8 mouse cellular contexts compared by ENCODE assay signal in genomic region chr9:124440724-124441045, GRCm38 (mm10). TPM values are rescaled to one million over a fixed set of nuclear protein-coding genes. Genes with fewer than 3 reads are reported as not detected.
DNase-seq lines count a peak whose midpoint lies in the region; ATAC-seq and TF ChIP-seq lines count a peak whose summit lies in the region.

No protein-coding gene starts in this region.

- TF ChIP-seq POLR2A in limb, embryonic 14.5 days (IDR thresholded peaks at IDR 0.05; ENCODE audit: borderline replicate concordance, extremely low read depth, insufficient read depth, insufficient read length) = no peak

- 81% methylated on average over 14 of the region's 14 CpGs for whole genome bisulfite sequencing in heart, embryonic 12.5 days
- 91% methylated on average over 7 of the region's 14 CpGs for WGBS in limb, embryonic 14.5 days
- 82% methylated on average over 11 of the region's 14 CpGs for WGBS in stomach, embryonic 15.5 days

- no peaks in the 10 kb centered on the region for H3K27me3 ChIP-seq in heart, embryonic 12.5 days (replicated peaks)
- no peaks in the 10 kb centered on the region for H3K27me3 ChIP-seq in limb, embryonic 14.5 days (ENCODE audit: control insufficient read depth, insufficient read depth, low read length)
- no peaks in the 10 kb centered on the region for H3K27me3 ChIP-seq in stomach, embryonic 15.5 days (replicated peaks)

- H3K36me3 ChIP-seq in heart, embryonic 12.5 days = peaks cover 38% of the 10 kb centered on the region
- peaks cover 37% of the 10 kb centered on the region for H3K36me3 ChIP-seq in limb, embryonic 14.5 days (ENCODE audit: control insufficient read depth, insufficient read depth, low read length)
- peaks cover 35% of the 10 kb centered on the region for H3K36me3 ChIP-seq in stomach, embryonic 15.5 days

- no peak overlapping the region for H3K9ac ChIP-seq in heart, embryonic 12.5 days
- H3K9ac ChIP-seq in limb, embryonic 14.5 days (ENCODE audit: low read depth, low read length, severe bottlenecking) = no peak overlapping the region
- H3K9ac ChIP-seq in stomach, embryonic 15.5 days = no peak overlapping the region

- peak overlapping the region; percentile 11; the same call in 1 of the 2 replicates for H3K4me3 ChIP-seq in heart, embryonic 12.5 days
- H3K4me3 ChIP-seq in limb, embryonic 14.5 days (replicated peaks; ENCODE audit: low read length) = no peak overlapping the region
- no peak overlapping the region for H3K4me3 ChIP-seq in stomach, embryonic 15.5 days (replicated peaks)

- 0 out of 2 replicates have a peak overlapping the region, but pooled peaks have one; percentile 5 for H3K4me2 ChIP-seq in heart, embryonic 12.5 days
- no peak overlapping the region for H3K4me2 ChIP-seq in limb, embryonic 14.5 days (replicated peaks; ENCODE audit: low read depth, low read length, severe bottlenecking)
- no peak overlapping the region for H3K4me2 ChIP-seq in stomach, embryonic 15.5 days

- H3K9me3 ChIP-seq in heart, embryonic 12.5 days (replicated peaks) = peaks cover 36% of the 10 kb centered on the region
- peaks cover 36% of the 10 kb centered on the region for H3K9me3 ChIP-seq in limb, embryonic 14.5 days (ENCODE audit: control insufficient read depth, low read length)
- H3K9me3 ChIP-seq in stomach, embryonic 15.5 days = no peaks in the 10 kb centered on the region; the same call in 1 of the 2 replicates

- no peaks in the 10 kb centered on the region for H3K4me1 ChIP-seq in heart, embryonic 12.5 days (replicated peaks)
- no peaks in the 10 kb centered on the region for H3K4me1 ChIP-seq in limb, embryonic 14.5 days (ENCODE audit: control insufficient read depth, insufficient read depth, low read length)
- H3K4me1 ChIP-seq in stomach, embryonic 15.5 days = no peaks in the 10 kb centered on the region

- ATAC-seq in heart, embryonic 12.5 days (ENCODE audit: insufficient number of reproducible peaks, low FRiP score) = no peak; the same call in 1 of the 2 replicates
- peak; percentile 24; the same call in 1 of the 2 replicates for ATAC-seq in limb, embryonic 14.5 days (ENCODE audit: low FRiP score, low read depth)
- peak; percentile 72; the same call in 1 of the 2 replicates for ATAC-seq in stomach, embryonic 15.5 days (ENCODE audit: insufficient read depth, low FRiP score, low read depth)

- no peak for DNase-seq in heart, adult 9 months (ENCODE audit: low spot score in 2 of 2)
- DNase-seq in thymus, postnatal 25 days = peak; percentile 13
- no peak for DNase-seq in thymus, postnatal 14 days
- no peak for DNase-seq in limb, embryonic 14.5 days (ENCODE audit: low spot score)
- no peak for DNase-seq in ovary, postnatal 36 days (ENCODE audit: low spot score)
- DNase-seq in cerebellum, adult 9-10 months = no peak

- H3K27ac ChIP-seq in heart, embryonic 12.5 days (ENCODE audit: poor library complexity, severe bottlenecking) = no peak overlapping the region
- H3K27ac ChIP-seq in limb, embryonic 14.5 days (replicated peaks; ENCODE audit: low read depth, low read length) = no peak overlapping the region
- no peak overlapping the region for H3K27ac ChIP-seq in stomach, embryonic 15.5 days

RNA-seq across cellular contexts. Expression of gene Ppp2r3d, which starts 36.0 kb away (rescaled TPM):
- polyA plus RNA-seq in heart, embryonic 12.5 days (2016; fragmentation: Nextera tagmentation; extraction: Ambion mirVana) = 131 and 147 TPM in 2 replicates
- 301 and 417 TPM in 2 replicates for polyA plus RNA-seq in limb, embryonic 14.5 days (2012; rRNA removed)
- 119 and 129 TPM in 2 replicates for polyA plus RNA-seq in limb, embryonic 14.5 days (2014; fragmentation: Nextera tagmentation; extraction: Ambion mirVana)
- polyA plus RNA-seq in stomach, embryonic 15.5 days (2015; fragmentation: Nextera tagmentation; extraction: Ambion mirVana) = 128 and 139 TPM in 2 replicates

RNA-seq across cellular contexts. Expression of gene Gm21836, which starts 52.9 kb away (rescaled TPM):
- not detected in 2 replicates for polyA plus RNA-seq in heart, embryonic 12.5 days (2016; fragmentation: Nextera tagmentation; extraction: Ambion mirVana)
- polyA plus RNA-seq in limb, embryonic 14.5 days (2012; rRNA removed) = not detected in 2 replicates
- not detected in 2 replicates for polyA plus RNA-seq in limb, embryonic 14.5 days (2014; fragmentation: Nextera tagmentation; extraction: Ambion mirVana)
- polyA plus RNA-seq in stomach, embryonic 15.5 days (2015; fragmentation: Nextera tagmentation; extraction: Ambion mirVana) = not detected in 2 replicates
